Mouse (Mus musculus) liver, postnatal 0 days (tissue): ENCODE data around the gene Mapkapk3. TPM values are rescaled to one million over a fixed set of nuclear protein-coding genes. Genes with fewer than 3 reads are reported as not detected.
A peak's percentile ranks its signal among the peaks of the same experiment; 100 is the strongest.

Experiments
- ATAC-seq: fragments of 200-750 bp; cut with Nextera tagmentation; 2 replicates; pipeline ENCODE4 v1.8.0; 2017; ENCODE audit warnings: mild to moderate bottlenecking, moderate library complexity
- DNase-seq: peaks from one replicate; pipeline ENCODE4 v3.0.0-alpha.2; 2016
- H3K27ac ChIP-seq: fragments of 300-500 bp; sonication (generic); 2 replicates; pipeline ENCODE4 v1.5.1; 2014; ENCODE audit warnings: antibody characterized with exemption, moderate library complexity, mild to moderate bottlenecking, low read depth
- H3K27me3 ChIP-seq: fragments of 300-500 bp; sonication (generic); 2 replicates; pipeline ENCODE4 v1.6.1; 2014; ENCODE audit warnings: low read length, control low read depth, mixed read lengths; ENCODE audit not compliant: insufficient read depth
- H3K36me3 ChIP-seq: fragments of 300-500 bp; sonication (generic); replicated peaks from 2 replicates; pipeline ENCODE4 v1.6.1; 2014; ENCODE audit warnings: mild to moderate bottlenecking, control low read depth, low read length, moderate library complexity, mixed read lengths; ENCODE audit not compliant: insufficient read depth
- H3K4me1 ChIP-seq: fragments of 300-500 bp; sonication (generic); 2 replicates; pipeline ENCODE4 v1.6.1; 2014; ENCODE audit warnings: antibody characterized with exemption, mild to moderate bottlenecking, control low read depth; ENCODE audit not compliant: insufficient read depth
- H3K4me2 ChIP-seq: fragments of 300-500 bp; sonication (generic); 2 replicates; pipeline ENCODE4 v1.6.1; 2014; ENCODE audit warnings: low read depth, mild to moderate bottlenecking, low read length, moderate library complexity, mixed read lengths
- H3K4me3 ChIP-seq: fragments of 300-500 bp; sonication (generic); 2 replicates; pipeline ENCODE4 v1.5.1; 2014; ENCODE audit warnings: low read depth, low read length
- H3K9ac ChIP-seq: fragments of 300-500 bp; sonication (generic); replicated peaks from 2 replicates; pipeline ENCODE4 v1.6.1; 2014; ENCODE audit warnings: mild to moderate bottlenecking, moderate library complexity
- H3K9me3 ChIP-seq: fragments of 300-500 bp; sonication (generic); 2 replicates; pipeline ENCODE4 v1.6.1; 2016; ENCODE audit warnings: mild to moderate bottlenecking, control low read depth, low read length, mixed read lengths
- CTCF ChIP-seq: sonication (generic); IDR thresholded peaks from 2 replicates; pipeline ENCODE4 v1.5.1; 2016; ENCODE audit warnings: antibody characterized with exemption, low read depth
- EP300 ChIP-seq: IDR thresholded peaks from 2 replicates; pipeline ENCODE4 v1.6.1; 2016; ENCODE audit warnings: antibody characterized with exemption, low read depth, mild to moderate bottlenecking
- WGBS: fragments of 180-500 bp; shearing (Covaris S2); extraction: QIAGEN DNeasy Blood & Tissue Kit; methylation state at CpG from one replicate; pipeline ENCODE4 v1.1.7; 2014; ENCODE audit not compliant: insufficient replicate concordance; 5-methylcytosine and 5-hydroxymethylcytosine counted together
- polyA plus RNA-seq: library from polyadenylated mRNA; unstranded; fragments of >200 nt; fragmentation: Nextera tagmentation; extraction: Ambion mirVana; gene quantifications from 2 replicates; pipeline ENCODE4 v1.2.1, GENCODE M21; 2015

The Mapkapk3 gene
- polyA plus RNA-seq, 1 experiment from 2014 or later = 8.3 TPM

GRCm38 (mm10) chr9:107305012-107305411 is 15.3 kb upstream of the Mapkapk3 start:
- H3K27ac ChIP-seq = peak overlapping the region; percentile 23; the same call in 1 of the 2 replicates
- no peak overlapping the region for H3K4me3 ChIP-seq
- H3K9me3 ChIP-seq = no peaks in the 10 kb centered on the region
- peaks cover 30% of the 10 kb centered on the region for H3K36me3 ChIP-seq
- no peak overlapping the region; the same call in 1 of the 2 replicates for H3K9ac ChIP-seq
- no peak for ATAC-seq
- WGBS = 79% methylated on average over 4 of the region's 4 CpGs
- H3K4me2 ChIP-seq = no peak overlapping the region
- no peaks in the 10 kb centered on the region for H3K27me3 ChIP-seq
- no peak for DNase-seq
- TF ChIP-seq EP300 = no peak
- no peak for TF ChIP-seq CTCF
- H3K4me1 ChIP-seq = peaks cover 84% of the 10 kb centered on the region

- Histone ChIP-seq H3K4me1 (peaks cover 87% of the 10 kb centered on the region), H3K9ac (no peak overlapping the region), H3K36me3 (peaks cover 33% of the 10 kb centered on the region), H3K9me3 (no peaks in the 10 kb centered on the region), H3K4me2 (peak overlapping the region; percentile 15), H3K4me3 (no peak overlapping the region), H3K27me3 (no peaks in the 10 kb centered on the region), H3K27ac (0 out of 2 replicates have a peak overlapping the region, but pooled peaks have one; percentile 1)
- no peak for ATAC-seq
- WGBS = 60% methylated on average over 3 of the region's 3 CpGs
- no peak for TF ChIP-seq EP300
- no peak for TF ChIP-seq CTCF
- no peak for DNase-seq
These were observed 14.7 kb upstream of the Mapkapk3 start for GRCm38 (mm10) chr9:107304383-107304782.

GRCm38 (mm10) chr9:107303900-107304299 is 14.2 kb upstream of the Mapkapk3 start:
- ATAC-seq (no peak), DNase-seq (no peak)
- Histone ChIP-seq H3K4me1 (peaks cover 89% of the 10 kb centered on the region), H3K27ac (no peak overlapping the region), H3K36me3 (peaks cover 33% of the 10 kb centered on the region), H3K4me3 (no peak overlapping the region), H3K27me3 (no peaks in the 10 kb centered on the region), H3K9me3 (no peaks in the 10 kb centered on the region), H3K4me2 (peak overlapping the region; percentile 15), H3K9ac (no peak overlapping the region)
- WGBS = 74% methylated on average over 5 of the region's 5 CpGs
- TF ChIP-seq CTCF (no peak), EP300 (no peak)

GRCm38 (mm10) chr9:107303121-107303820 is 13.6 kb upstream of the Mapkapk3 start:
- TF ChIP-seq EP300 (no peak), CTCF (no peak)
- H3K27me3 ChIP-seq = no peaks in the 10 kb centered on the region
- no peak overlapping the region for H3K4me2 ChIP-seq
- no peak for DNase-seq
- no peak overlapping the region for H3K9ac ChIP-seq
- H3K9me3 ChIP-seq = no peaks in the 10 kb centered on the region
- peak overlapping the region; percentile 48 for H3K27ac ChIP-seq
- ATAC-seq = no peak
- 71% methylated on average over 9 of the region's 9 CpGs for WGBS
- H3K36me3 ChIP-seq = peaks cover 33% of the 10 kb centered on the region
- H3K4me1 ChIP-seq = peaks cover 85% of the 10 kb centered on the region
- H3K4me3 ChIP-seq = no peak overlapping the region

- H3K27ac ChIP-seq = peak overlapping the region; percentile 48
- ATAC-seq (no peak), DNase-seq (no peak)
- H3K27me3 ChIP-seq = no peaks in the 10 kb centered on the region
- no peak for TF ChIP-seq EP300
- no peak for TF ChIP-seq CTCF
- peaks cover 79% of the 10 kb centered on the region for H3K4me1 ChIP-seq
- H3K9ac ChIP-seq = no peak overlapping the region; the same call in 1 of the 2 replicates
- no peaks in the 10 kb centered on the region for H3K9me3 ChIP-seq
- H3K4me2 ChIP-seq = no peak overlapping the region
- no peak overlapping the region for H3K4me3 ChIP-seq
- 73% methylated on average over 7 of the region's 7 CpGs for WGBS
- H3K36me3 ChIP-seq = peaks cover 33% of the 10 kb centered on the region
These were observed 12.9 kb upstream of the Mapkapk3 start for GRCm38 (mm10) chr9:107302592-107302991.

GRCm38 (mm10) chr9:107301554-107302331 is 12.1 kb upstream of the Mapkapk3 start:
- H3K27ac ChIP-seq = peak overlapping the region; percentile 48

More at GRCm38 (mm10) chr9:107301554-107302331, 12.1 kb upstream of the Mapkapk3 start:
- peaks cover 33% of the 10 kb centered on the region for H3K36me3 ChIP-seq
- H3K9ac ChIP-seq = no peak overlapping the region; the same call in none of the 2 replicates
- no peak overlapping the region for H3K4me3 ChIP-seq
- WGBS = 77% methylated on average over 17 of the region's 17 CpGs
- TF ChIP-seq CTCF = no peak
- TF ChIP-seq EP300 = peak; percentile 25; the same call in 1 of the 2 replicates
- ATAC-seq (no peak), DNase-seq (no peak)
- no peaks in the 10 kb centered on the region for H3K27me3 ChIP-seq
- H3K4me1 ChIP-seq = peaks cover 70% of the 10 kb centered on the region
- no peaks in the 10 kb centered on the region for H3K9me3 ChIP-seq
- no peak overlapping the region for H3K4me2 ChIP-seq
